Mouse (Mus musculus) myocyte (in vitro differentiated cells): Measurements from ENCODE around the gene Herpud1. TPM values are rescaled to one million over a fixed set of nuclear protein-coding genes. Genes with fewer than 3 reads are reported as not detected.

Experiments used
- H3K27me3 ChIP-seq: one replicate; pipeline ENCODE4 v1.6.1; 2011; ENCODE audit not compliant: control insufficient read depth, insufficient read depth, insufficient read length
- H3K36me3 ChIP-seq: one replicate; pipeline ENCODE4 v1.6.1; 2011; ENCODE audit not compliant: control insufficient read depth, insufficient read depth
- H3K4me2 ChIP-seq: one replicate; pipeline ENCODE4 v1.6.1; 2011; ENCODE audit warnings: low read depth, control low read depth
- H3K4me3 ChIP-seq: one replicate; pipeline ENCODE4 v1.5.1; 2011; ENCODE audit warnings: mild to moderate bottlenecking, control low read depth, moderate library complexity
- H3K79me2 ChIP-seq: one replicate; pipeline ENCODE4 v1.6.1; 2011; ENCODE audit not compliant: control insufficient read depth, insufficient read depth
- H3ac ChIP-seq: one replicate; pipeline ENCODE4 v1.6.1; 2011; ENCODE audit not compliant: control insufficient read depth, insufficient read length
- CEBPB ChIP-seq: IDR thresholded peaks from 2 replicates; pipeline ENCODE4 v1.6.1; 2011; ENCODE audit warnings: mild to moderate bottlenecking, moderate library complexity; ENCODE audit not compliant: poor library complexity, insufficient read depth, severe bottlenecking
- E2F4 ChIP-seq: IDR thresholded peaks from one replicate; pipeline ENCODE4 v1.6.1; 2011; ENCODE audit warnings: mild to moderate bottlenecking, control low read depth, moderate library complexity; ENCODE audit not compliant: insufficient read depth
- MAX ChIP-seq: IDR thresholded peaks from one replicate; pipeline ENCODE4 v1.6.1; 2011; ENCODE audit warnings: low read depth, mild to moderate bottlenecking, control low read depth
- MYOD1 ChIP-seq, 3 experiments: IDR thresholded peaks; one replicate each; pipeline ENCODE4 v1.6.1; 2011; ENCODE audit warnings: control low read depth in 2 of 3, low read depth in 2 of 3, mild to moderate bottlenecking in 2 of 3, moderate library complexity in 1 of 3; ENCODE audit not compliant: insufficient read length in 2 of 3, control insufficient read depth in 1 of 3
- MYOG ChIP-seq, 3 experiments: IDR thresholded peaks; one replicate each; pipeline ENCODE4 v1.6.1; 2011; ENCODE audit warnings: control low read depth in 2 of 3, low read depth in 2 of 3, mild to moderate bottlenecking in 2 of 3; ENCODE audit not compliant: insufficient read length in 2 of 3, control insufficient read depth in 1 of 3, insufficient read depth in 1 of 3
- POLR2A ChIP-seq: IDR thresholded peaks from one replicate; pipeline ENCODE4 v1.6.1; 2011; ENCODE audit warnings: low read depth, mild to moderate bottlenecking, control low read depth, moderate library complexity; ENCODE audit not compliant: insufficient read length
- POLR2AphosphoS2 ChIP-seq: IDR thresholded peaks from one replicate; pipeline ENCODE4 v1.6.1; 2011; ENCODE audit warnings: low read depth, control low read depth; ENCODE audit not compliant: insufficient read length
- REST ChIP-seq: IDR thresholded peaks from one replicate; pipeline ENCODE4 v1.6.1; 2011; ENCODE audit warnings: mild to moderate bottlenecking, control low read depth, moderate library complexity; ENCODE audit not compliant: insufficient read depth, insufficient read length
- SRF ChIP-seq: IDR thresholded peaks from one replicate; pipeline ENCODE4 v1.6.1; 2011; ENCODE audit warnings: low read depth; ENCODE audit not compliant: control insufficient read depth, insufficient read length
- TCF12 ChIP-seq: IDR thresholded peaks from one replicate; pipeline ENCODE4 v1.6.1; 2011; ENCODE audit warnings: mild to moderate bottlenecking, control low read depth; ENCODE audit not compliant: poor library complexity, insufficient read depth, severe bottlenecking
- TCF3 ChIP-seq: IDR thresholded peaks from one replicate; pipeline ENCODE4 v1.6.1; 2011; ENCODE audit warnings: low read depth, control low read depth; ENCODE audit not compliant: insufficient read length
- USF1 ChIP-seq: IDR thresholded peaks from one replicate; pipeline ENCODE4 v1.6.1; 2011; ENCODE audit warnings: low read depth, mild to moderate bottlenecking, control low read depth, moderate library complexity
- polyA plus RNA-seq: library from polyadenylated mRNA; unstranded; fragments of >200 nt; fragmentation: generic; extraction: Trizol; gene quantifications from one replicate; pipeline ENCODE4 v1.2.1, GENCODE M21; 2012; ENCODE audit warnings: missing spikeins

The Herpud1 gene
- polyA plus RNA-seq, 1 experiment = 292 TPM

DNA sequence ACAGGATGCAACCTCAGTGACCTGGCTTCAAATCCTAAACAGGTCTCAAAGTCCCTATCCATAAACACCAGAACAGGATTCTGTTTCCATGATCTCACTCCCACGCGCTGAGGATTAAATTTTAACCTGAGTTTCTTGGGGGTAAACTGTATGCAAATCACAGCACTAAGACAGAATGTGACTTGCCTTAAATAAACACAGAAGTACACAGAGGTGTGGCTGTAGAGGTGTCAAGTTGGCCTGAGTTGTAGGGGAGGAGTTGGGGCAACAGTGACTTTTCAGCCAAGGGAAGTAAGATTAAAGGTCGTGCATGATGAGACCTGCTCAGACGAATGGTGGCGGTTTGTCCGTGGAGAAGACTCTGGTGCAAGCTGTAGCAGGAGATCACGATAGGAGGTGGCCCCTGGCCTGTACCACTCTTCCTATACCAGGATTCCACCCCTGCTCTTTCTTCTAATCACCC is 32.1 kb upstream of the Herpud1 start:
- Histone ChIP-seq H3K4me2 (no peak overlapping the region), H3K79me2 (no peaks in the 10 kb centered on the region), H3ac (no peak overlapping the region), H3K36me3 (no peaks in the 10 kb centered on the region), H3K4me3 (no peak overlapping the region), H3K27me3 (peaks cover 60% of the 10 kb centered on the region)
- TF ChIP-seq TCF12 = no peak
- TF ChIP-seq MYOD1 (IDR thresholded peaks at IDR 0.05; ENCODE audit: control insufficient read depth in 1 of 3, insufficient read length in 2 of 3, low read depth in 2 of 3) = no peak
- no peak for TF ChIP-seq REST
- TF ChIP-seq MYOG (IDR thresholded peaks at IDR 0.05; ENCODE audit: control insufficient read depth in 1 of 3, insufficient read depth in 1 of 3, insufficient read length in 2 of 3, low read depth in 2 of 3) = no peak
- TF ChIP-seq POLR2A = no peak
- TF ChIP-seq USF1 = no peak
- no peak for TF ChIP-seq MAX
- TF ChIP-seq CEBPB = no peak
- TF ChIP-seq TCF3 = no peak

DNA sequence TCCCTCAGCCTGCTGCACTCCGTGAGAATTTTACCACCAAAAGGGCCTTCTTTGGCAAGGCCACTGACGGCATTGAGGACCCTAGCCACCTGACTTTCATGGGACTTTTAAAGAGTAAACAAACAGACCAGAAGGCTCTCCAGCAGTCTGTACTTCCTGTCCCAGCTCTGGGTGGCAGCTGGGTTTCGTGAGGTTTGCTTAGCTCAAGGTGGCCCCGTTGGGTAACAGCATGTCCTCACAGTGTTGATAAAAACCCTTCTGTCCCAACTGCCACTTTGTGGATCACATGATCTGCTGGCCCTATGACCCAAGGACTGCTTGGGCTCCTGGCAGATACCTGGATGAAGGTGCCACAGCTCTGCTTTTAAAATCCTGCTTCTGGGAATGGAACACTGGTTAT is 31.7 kb upstream of the Herpud1 start:
- Histone ChIP-seq H3K79me2 (no peaks in the 10 kb centered on the region), H3K4me3 (no peak overlapping the region), H3K36me3 (no peaks in the 10 kb centered on the region), H3K27me3 (peaks cover 55% of the 10 kb centered on the region), H3K4me2 (no peak overlapping the region), H3ac (no peak overlapping the region)
- no peak for TF ChIP-seq POLR2A
- no peak for TF ChIP-seq TCF12
- TF ChIP-seq MYOD1 (IDR thresholded peaks at IDR 0.05; ENCODE audit: control insufficient read depth in 1 of 3, insufficient read length in 2 of 3, low read depth in 2 of 3) = no peak
- TF ChIP-seq TCF3 = no peak
- no peak for TF ChIP-seq REST
- no peak for TF ChIP-seq E2F4
- TF ChIP-seq SRF = no peak

DNA sequence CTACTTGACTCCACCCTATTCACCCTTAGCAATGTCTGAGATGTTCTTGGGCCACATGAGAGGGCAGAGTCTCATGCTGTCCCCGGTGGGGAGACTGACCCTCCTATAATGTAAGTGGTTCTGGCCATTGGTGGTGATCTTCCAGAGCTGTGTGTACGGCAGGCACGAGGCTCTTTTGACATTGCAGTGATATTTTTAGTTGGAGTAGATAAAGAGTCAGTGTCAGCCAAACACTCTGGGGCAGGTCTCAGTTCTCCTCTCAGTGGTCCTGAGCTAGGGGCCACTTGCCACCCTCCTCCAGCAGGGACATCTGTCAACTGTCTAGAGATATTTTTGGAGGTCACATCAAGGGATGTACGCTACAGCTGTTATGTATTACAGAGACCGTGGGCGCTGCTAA is 29.0 kb upstream of the Herpud1 start:
- Histone ChIP-seq H3K27me3 (peaks cover 34% of the 10 kb centered on the region), H3K4me2 (peak overlapping the region; percentile 2), H3K4me3 (no peak overlapping the region), H3K36me3 (no peaks in the 10 kb centered on the region), H3ac (no peak overlapping the region), H3K79me2 (no peaks in the 10 kb centered on the region)
- no peak for TF ChIP-seq CEBPB
- no peak for TF ChIP-seq USF1
- no peak for TF ChIP-seq TCF12
- peak in 1 of 3 experiments; percentile 41 for TF ChIP-seq MYOD1 (IDR thresholded peaks at IDR 0.05; ENCODE audit: control insufficient read depth in 1 of 3, insufficient read length in 2 of 3, low read depth in 2 of 3)

GRCm38 (mm10) chr8:94358541-94358940 is 27.7 kb upstream of the Herpud1 start:
- Histone ChIP-seq H3ac (no peak overlapping the region), H3K4me2 (no peak overlapping the region), H3K79me2 (no peaks in the 10 kb centered on the region), H3K27me3 (peaks cover 34% of the 10 kb centered on the region), H3K36me3 (no peaks in the 10 kb centered on the region), H3K4me3 (no peak overlapping the region)
- no peak for TF ChIP-seq POLR2AphosphoS2
- no peak for TF ChIP-seq E2F4
- no peak for TF ChIP-seq TCF12
- TF ChIP-seq MYOG (IDR thresholded peaks at IDR 0.05; ENCODE audit: control insufficient read depth in 1 of 3, insufficient read depth in 1 of 3, insufficient read length in 2 of 3, low read depth in 2 of 3) = no peak
- TF ChIP-seq POLR2A = no peak
- no peak for TF ChIP-seq MYOD1 (IDR thresholded peaks at IDR 0.05; ENCODE audit: control insufficient read depth in 1 of 3, insufficient read length in 2 of 3, low read depth in 2 of 3)
- no peak for TF ChIP-seq TCF3
- no peak for TF ChIP-seq REST
- no peak for TF ChIP-seq SRF
- TF ChIP-seq MAX = no peak
- no peak for TF ChIP-seq CEBPB
- TF ChIP-seq USF1 = no peak

- H3K79me2 ChIP-seq = no peaks in the 10 kb centered on the region
- H3K4me3 ChIP-seq = no peak overlapping the region
- H3K4me2 ChIP-seq = no peak overlapping the region
- H3K36me3 ChIP-seq = no peaks in the 10 kb centered on the region
- H3ac ChIP-seq = no peak overlapping the region
- TF ChIP-seq POLR2A (no peak), REST (no peak), MYOG (IDR thresholded peaks at IDR 0.05; ENCODE audit: control insufficient read depth in 1 of 3, insufficient read depth in 1 of 3, insufficient read length in 2 of 3, low read depth in 2 of 3) (no peak), TCF12 (no peak), SRF (no peak), POLR2AphosphoS2 (no peak), USF1 (no peak), E2F4 (no peak), MYOD1 (IDR thresholded peaks at IDR 0.05; ENCODE audit: control insufficient read depth in 1 of 3, insufficient read length in 2 of 3, low read depth in 2 of 3) (no peak), MAX (no peak), TCF3 (no peak), CEBPB (no peak)
- peaks cover 13% of the 10 kb centered on the region for H3K27me3 ChIP-seq
These were observed 24.3 kb upstream of the Herpud1 start for GRCm38 (mm10) chr8:94361774-94362431.
